Mouse (Mus musculus): ENCODE measurements at regions not wholly inside any gene's neighbourhood (a gene's known extent, or its start where the extent isn't known, plus 50 kb on each side); places are given as distances from the start of the nearest gene placed in this dataset.

- TF ChIP-seq CTCF (IDR thresholded peaks at IDR 0.05; ENCODE audit: control insufficient read depth, insufficient read depth, insufficient replicate concordance, low read depth, low read length) (no peak), POLR2A (IDR thresholded peaks at IDR 0.05; ENCODE audit: control insufficient read depth, low read depth, low read length) (no peak)
These were observed 625.1 kb downstream of the Nedd1 start for GRCm38 (mm10) chr10:92097081-92097480.

Measured in testis, adult 2 months (tissue).